Mouse (Mus musculus) brown adipose tissue, adult 24 weeks (tissue): ENCODE measurements around the gene Prrc2a. TPM values are rescaled to one million over a fixed set of nuclear protein-coding genes. Genes with fewer than 3 reads are reported as not detected.

Source experiments
- H3K27ac ChIP-seq: fragments of 200-500 bp; replicated peaks from 2 replicates; pipeline ENCODE4 v1.5.1; 2012; ENCODE audit warnings: low read depth, mild to moderate bottlenecking, low read length
- H3K4me1 ChIP-seq: fragments of 200-500 bp; 2 replicates; pipeline ENCODE4 v1.6.1; 2012; ENCODE audit warnings: low read length, mixed read lengths; ENCODE audit not compliant: control insufficient read depth, insufficient read depth, insufficient read length
- H3K4me3 ChIP-seq: fragments of 200-500 bp; 2 replicates; pipeline ENCODE4 v1.5.1; 2012; ENCODE audit warnings: low read depth, mild to moderate bottlenecking, low read length, moderate library complexity; ENCODE audit not compliant: insufficient read depth
- polyA plus RNA-seq: library from polyadenylated mRNA; stranded (reverse); fragments of >200 nt; gene quantifications from 2 replicates; pipeline ENCODE4 v1.2.4, GENCODE M21; 2012; ENCODE audit not compliant: missing spikeins, insufficient read depth, insufficient read length

Prrc2a gene
- polyA plus RNA-seq, 1 experiment: 42.9 TPM

DNA sequence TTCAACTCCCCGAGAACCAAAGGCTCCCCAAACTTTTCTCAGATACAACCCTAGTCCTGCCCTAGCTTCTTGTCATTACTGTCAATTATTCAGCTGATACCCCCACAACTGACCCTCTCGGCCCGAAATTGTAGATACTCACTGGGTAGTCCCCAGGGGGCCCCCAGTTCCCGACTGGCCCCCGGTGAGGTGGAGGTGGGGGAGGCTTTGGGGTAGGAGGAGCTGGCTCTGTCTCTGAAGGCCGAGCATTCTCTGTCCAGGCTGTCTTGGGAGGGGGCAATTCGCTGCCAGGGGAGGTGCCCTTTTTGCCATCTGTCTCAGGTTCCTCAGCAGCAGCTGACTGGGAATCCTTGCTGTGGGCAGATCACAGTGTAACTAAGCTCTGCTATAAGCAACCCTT is 5.1 kb downstream of the Prrc2a start:
- no peak overlapping the region for H3K27ac ChIP-seq
- no peak overlapping the region for H3K4me3 ChIP-seq
- peaks cover 10% of the 10 kb centered on the region for H3K4me1 ChIP-seq

DNA sequence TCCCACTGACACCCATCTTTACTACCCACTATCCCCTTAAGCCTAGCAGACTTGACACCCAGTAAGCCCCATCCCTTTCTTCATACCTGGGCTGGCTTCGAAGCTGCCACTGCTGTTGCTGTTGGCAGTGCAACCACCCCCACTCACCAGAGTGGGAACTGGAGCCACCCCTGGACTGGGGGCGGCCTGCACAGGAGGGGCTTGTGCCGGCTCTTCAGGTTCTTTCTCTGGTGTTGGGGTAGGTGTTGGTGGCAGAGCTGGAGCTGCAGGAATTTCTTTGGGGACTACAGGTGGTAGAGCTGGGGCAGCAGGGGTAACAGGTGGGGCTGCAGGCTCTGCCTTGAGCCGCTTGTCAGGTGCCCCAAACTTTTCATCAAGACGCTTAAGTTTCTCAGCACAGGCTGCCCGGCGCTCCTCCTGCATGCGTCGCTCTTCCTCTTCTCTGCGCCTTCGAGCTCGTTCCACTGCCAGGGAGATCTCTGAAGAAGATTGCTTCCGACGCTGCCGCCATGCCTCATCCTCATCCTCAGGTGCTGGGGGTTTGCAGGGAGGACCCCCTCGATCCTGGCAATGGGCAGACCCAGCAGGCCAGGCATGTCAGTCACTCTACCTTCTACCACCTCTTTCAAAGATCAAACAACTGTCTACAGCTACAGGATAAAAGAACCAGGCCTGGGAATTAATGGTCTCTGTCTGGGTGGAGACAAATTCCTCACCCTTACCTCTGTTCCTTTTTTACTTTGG is 5.7 kb downstream of the Prrc2a start:
- H3K27ac ChIP-seq: no peak overlapping the region

DNA sequence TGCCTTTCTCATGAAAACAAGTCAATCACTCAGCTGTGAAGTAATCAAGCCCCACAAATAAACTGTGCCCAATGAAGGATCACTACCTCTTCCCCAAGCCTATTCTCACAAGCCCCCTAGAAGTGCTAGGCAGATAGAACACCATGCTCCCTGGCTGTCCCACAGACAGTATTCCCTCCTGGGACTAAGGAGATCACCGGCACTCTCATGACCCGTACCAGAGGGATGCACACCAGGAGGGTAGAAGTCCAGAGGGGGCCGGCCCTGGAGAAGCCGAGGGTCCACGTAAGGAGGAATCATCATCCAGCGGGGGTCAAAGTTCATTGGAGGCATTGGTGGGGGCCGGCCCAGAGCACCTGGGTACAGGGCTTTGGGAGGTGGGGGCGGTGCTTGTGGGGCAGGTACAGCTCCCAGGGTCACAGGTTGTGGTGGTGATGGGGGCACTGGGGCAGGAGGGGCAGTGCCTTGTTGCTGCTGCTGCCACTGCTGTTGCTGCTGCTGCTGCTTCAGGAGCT is 7.0 kb downstream of the Prrc2a start:
- Histone ChIP-seq H3K4me1 (peaks cover 6% of the 10 kb centered on the region), H3K27ac (no peak overlapping the region), H3K4me3 (no peak overlapping the region)

More for the DNA sequence above, 5.7 kb downstream of the Prrc2a start:
- peaks cover 10% of the 10 kb centered on the region for H3K4me1 ChIP-seq
- no peak overlapping the region for H3K4me3 ChIP-seq

GRCm38 (mm10) chr17:35157254-35157653 is 7.4 kb downstream of the Prrc2a start:
- Histone ChIP-seq H3K4me3 (no peak overlapping the region), H3K27ac (no peak overlapping the region), H3K4me1 (0 out of 2 replicates have a peak, but pooled peaks cover 3% of the 10 kb centered on the region)

- no peak overlapping the region for H3K4me3 ChIP-seq
- H3K4me1 ChIP-seq: no peaks in the 10 kb centered on the region
- H3K27ac ChIP-seq: no peak overlapping the region
Measured at GRCm38 (mm10) chr17:35156461-35157200, 8.1 kb downstream of the Prrc2a start.

DNA sequence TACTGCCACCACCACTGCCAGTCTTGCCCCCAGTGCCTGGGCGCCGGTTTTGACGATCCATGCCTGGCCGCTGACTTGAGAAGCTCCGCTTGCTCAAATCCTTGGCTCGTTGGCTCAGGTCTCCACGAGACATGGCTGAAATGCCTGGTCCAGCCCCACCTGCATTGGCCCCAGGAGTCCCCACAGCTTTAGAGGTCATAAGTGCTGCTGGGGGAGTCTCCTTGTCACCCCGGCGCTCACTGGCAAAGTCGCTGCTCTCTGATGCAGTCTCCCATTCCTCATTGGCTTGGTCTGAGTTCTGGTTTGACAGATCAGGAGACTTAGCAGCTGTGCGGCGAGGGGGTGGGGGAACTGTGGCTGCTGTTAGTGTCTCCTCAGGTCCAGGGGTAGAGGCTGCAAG is 9.2 kb downstream of the Prrc2a start:
- no peak overlapping the region for H3K27ac ChIP-seq
- H3K4me3 ChIP-seq: no peak overlapping the region
- no peaks in the 10 kb centered on the region for H3K4me1 ChIP-seq

DNA sequence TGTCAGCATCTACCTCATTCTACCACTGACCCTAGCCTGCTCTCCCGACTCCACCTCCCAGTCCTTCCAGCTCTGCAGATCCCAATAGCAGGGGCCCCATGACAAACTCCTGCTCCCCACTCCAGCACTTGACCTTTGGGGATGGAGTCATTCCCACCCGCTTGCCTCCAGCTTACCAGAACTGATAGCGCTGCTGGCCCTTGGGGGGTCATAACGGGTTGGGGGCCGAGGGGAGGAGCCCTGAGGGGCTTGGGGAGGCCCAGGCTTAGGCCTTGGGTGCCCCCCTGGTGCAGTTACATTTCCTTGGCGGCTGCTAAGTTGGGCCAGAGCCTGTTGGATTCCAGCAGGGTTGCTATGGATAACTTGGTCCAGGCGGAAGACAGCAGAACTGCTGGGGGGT is 10.1 kb downstream of the Prrc2a start:
- Histone ChIP-seq H3K4me1 (no peaks in the 10 kb centered on the region), H3K27ac (no peak overlapping the region), H3K4me3 (no peak overlapping the region)

DNA sequence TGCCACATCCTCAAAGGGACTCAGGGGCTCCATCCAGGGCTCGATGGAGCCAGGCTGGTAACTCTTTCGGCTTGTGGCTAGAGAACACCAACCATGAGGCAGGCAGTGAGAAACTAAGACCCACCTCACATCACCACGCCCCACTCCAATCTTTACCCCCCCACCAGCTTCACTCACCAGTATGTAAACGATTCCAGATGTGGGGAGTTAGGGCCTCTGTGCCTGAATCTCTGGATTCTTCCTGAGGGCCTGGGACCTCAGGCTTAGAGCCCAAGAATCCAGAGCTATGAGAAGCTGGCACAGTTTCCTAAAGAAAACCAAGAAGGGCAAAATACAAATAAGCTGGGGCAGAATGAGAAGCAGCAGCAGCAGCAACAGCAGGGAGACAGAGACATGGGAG is 10.8 kb downstream of the Prrc2a start:
- Histone ChIP-seq H3K4me3 (no peak overlapping the region), H3K4me1 (no peaks in the 10 kb centered on the region), H3K27ac (no peak overlapping the region)

DNA sequence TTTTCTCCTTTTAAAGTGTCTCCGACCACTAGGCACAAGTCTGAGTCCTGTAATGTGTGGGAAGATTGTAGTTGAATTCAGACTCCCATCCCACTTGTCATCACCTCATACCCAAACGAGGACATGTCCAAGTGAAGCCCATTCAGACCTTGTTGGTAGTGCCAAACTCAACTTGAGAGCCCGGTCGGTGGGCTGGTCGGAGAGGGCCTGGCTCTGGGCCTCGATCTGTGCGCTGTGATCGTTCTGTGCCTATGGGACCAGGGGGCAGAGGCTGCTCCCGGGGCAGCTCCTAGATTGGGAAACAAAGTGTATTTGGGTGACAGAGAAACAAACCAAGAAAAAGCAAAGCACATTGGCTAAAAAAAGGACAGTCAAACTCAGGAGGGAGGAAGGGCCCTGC is 11.6 kb downstream of the Prrc2a start:
- Histone ChIP-seq H3K4me1 (no peaks in the 10 kb centered on the region), H3K4me3 (no peak overlapping the region), H3K27ac (no peak overlapping the region)

- H3K27ac ChIP-seq: no peak overlapping the region
- H3K4me1 ChIP-seq: no peaks in the 10 kb centered on the region
- H3K4me3 ChIP-seq: no peak overlapping the region
Measured at GRCm38 (mm10) chr17:35152121-35152520, 12.6 kb downstream of the Prrc2a start.

DNA sequence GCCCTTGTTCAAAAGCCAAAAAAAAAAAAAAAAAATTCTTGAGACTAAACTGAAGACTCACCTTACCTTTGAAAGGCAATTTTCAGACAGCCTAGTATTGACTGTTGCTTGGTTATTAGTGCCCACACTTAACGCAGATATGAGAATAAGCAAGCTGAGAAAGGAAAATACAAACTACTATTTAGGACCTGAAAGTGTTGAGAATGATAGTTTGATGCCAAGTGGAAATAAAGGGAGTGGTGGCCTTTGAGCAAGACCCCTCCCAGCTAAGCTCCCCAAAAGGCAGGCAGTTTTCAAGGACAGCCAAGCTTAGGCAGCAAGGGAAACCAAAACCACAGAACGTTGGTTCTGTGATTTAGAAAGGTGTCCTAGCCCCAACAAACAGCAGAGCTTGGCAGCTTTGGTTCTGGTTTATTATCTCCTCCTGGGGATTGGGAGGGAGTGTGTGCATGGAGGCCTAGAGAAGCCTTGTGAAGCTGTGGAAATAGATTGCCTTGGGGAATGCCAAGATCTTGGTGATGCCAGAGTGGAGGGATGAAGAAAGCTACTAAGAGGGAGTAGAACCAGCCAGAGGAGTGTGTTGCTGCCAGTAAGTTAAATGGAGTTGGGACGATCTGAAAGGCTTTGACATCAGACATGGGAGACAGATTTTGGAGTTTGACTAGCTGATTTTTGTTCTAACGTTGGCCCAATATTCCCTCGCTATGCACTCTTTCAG is 16.6 kb downstream of the Prrc2a start:
- Histone ChIP-seq H3K4me3 (no peak overlapping the region), H3K4me1 (no peaks in the 10 kb centered on the region), H3K27ac (no peak overlapping the region)

- no peak overlapping the region for H3K27ac ChIP-seq
- H3K4me1 ChIP-seq: no peaks in the 10 kb centered on the region
Measured at GRCm38 (mm10) chr17:35147348-35147747, 17.3 kb downstream of the Prrc2a start.

GRCm38 (mm10) chr17:35146139-35146538 is 18.6 kb downstream of the Prrc2a start:
- Histone ChIP-seq H3K27ac (no peak overlapping the region), H3K4me3 (no peak overlapping the region), H3K4me1 (peaks cover 3% of the 10 kb centered on the region; the same call in 1 of the 2 replicates)

More at GRCm38 (mm10) chr17:35147348-35147747, 17.3 kb downstream of the Prrc2a start:
- no peak overlapping the region for H3K4me3 ChIP-seq

GRCm38 (mm10) chr17:35141971-35142370 is 22.7 kb downstream of the Prrc2a start:
- Histone ChIP-seq H3K4me3 (no peak overlapping the region), H3K4me1 (peaks cover 3% of the 10 kb centered on the region; the same call in 1 of the 2 replicates), H3K27ac (no peak overlapping the region)

DNA sequence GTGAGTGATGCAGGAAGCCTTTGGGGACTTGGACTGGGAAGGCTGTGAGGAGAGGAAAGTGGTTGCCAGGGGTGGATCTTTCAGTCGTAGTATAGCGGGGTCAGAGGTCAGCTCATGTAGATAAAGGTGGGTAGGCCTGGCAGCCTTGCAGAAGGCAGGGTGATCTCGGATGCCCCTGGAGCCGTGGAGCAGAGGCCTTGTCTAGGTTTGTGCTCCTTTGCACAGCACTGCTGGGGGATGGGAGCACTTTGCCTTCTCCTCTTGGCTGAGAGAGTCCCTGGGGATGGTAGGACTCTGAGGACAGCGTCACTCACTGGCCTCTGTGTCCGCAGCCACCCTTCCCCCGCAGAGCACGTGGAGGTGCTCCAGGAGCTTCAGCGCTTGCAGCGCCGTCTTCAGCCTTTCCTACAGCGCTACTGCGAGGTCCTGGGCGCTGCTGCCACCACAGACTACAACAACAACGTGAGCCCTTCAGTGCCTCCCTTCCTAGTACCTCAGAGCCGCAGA is 24.2 kb downstream of the Prrc2a start:
- Histone ChIP-seq H3K27ac (no peak overlapping the region), H3K4me1 (peaks cover 3% of the 10 kb centered on the region; the same call in 1 of the 2 replicates), H3K4me3 (no peak overlapping the region)
